Mouse (Mus musculus) hindbrain, postnatal 0 days (tissue): Measurements from ENCODE around the gene Zfp691. TPM values are rescaled to one million over a fixed set of nuclear protein-coding genes. Genes with fewer than 3 reads are reported as not detected.

Experiments
- ATAC-seq: fragments of 200-750 bp; cut with Nextera tagmentation; 2 replicates; pipeline ENCODE4 v1.8.0; 2017; ENCODE audit warnings: mild to moderate bottlenecking, moderate TSS enrichment, moderate library complexity
- DNase-seq: peaks from one replicate; pipeline ENCODE4 v3.0.0-alpha.2; 2015; ENCODE audit warnings: low spot score
- H3K27ac ChIP-seq: fragments of 300-500 bp; sonication (generic); 2 replicates; pipeline ENCODE4 v1.5.1; 2014; ENCODE audit warnings: mild to moderate bottlenecking
- H3K27me3 ChIP-seq: fragments of 300-500 bp; sonication (generic); 2 replicates; pipeline ENCODE4 v1.6.1; 2014; ENCODE audit warnings: low read length, mixed read lengths; ENCODE audit not compliant: insufficient read depth
- H3K36me3 ChIP-seq: fragments of 300-500 bp; sonication (generic); 2 replicates; pipeline ENCODE4 v1.6.1; 2014; ENCODE audit warnings: low read length, mixed read lengths; ENCODE audit not compliant: insufficient read depth
- H3K4me1 ChIP-seq: fragments of 300-500 bp; sonication (generic); 2 replicates; pipeline ENCODE4 v1.6.1; 2014; ENCODE audit warnings: antibody characterized with exemption, low read length, mixed read lengths; ENCODE audit not compliant: insufficient read depth
- H3K4me2 ChIP-seq: fragments of 300-500 bp; sonication (generic); 2 replicates; pipeline ENCODE4 v1.6.1; 2014; ENCODE audit warnings: low read depth, mild to moderate bottlenecking, low read length, moderate library complexity, mixed read lengths
- H3K4me3 ChIP-seq: fragments of 300-500 bp; sonication (generic); 2 replicates; pipeline ENCODE4 v1.5.1; 2014; ENCODE audit warnings: low read length
- H3K9ac ChIP-seq: fragments of 300-500 bp; sonication (generic); replicated peaks from 2 replicates; pipeline ENCODE4 v1.6.1; 2014; ENCODE audit warnings: mild to moderate bottlenecking, low read length, moderate library complexity, mixed read lengths
- H3K9me3 ChIP-seq: fragments of 300-500 bp; sonication (generic); 2 replicates; pipeline ENCODE4 v1.6.1; 2016; ENCODE audit warnings: low read length, mixed read lengths
- CTCF ChIP-seq: IDR thresholded peaks from 2 replicates; pipeline ENCODE4 v1.5.1; 2016; ENCODE audit warnings: antibody characterized with exemption, control low read depth, low read depth
- WGBS: fragments of 180-500 bp; shearing (Covaris S2); extraction: QIAGEN DNeasy Blood & Tissue Kit; methylation state at CpG from one replicate; pipeline ENCODE4 v1.1.7; 2014; 5-methylcytosine and 5-hydroxymethylcytosine counted together
- polyA plus RNA-seq: library from polyadenylated mRNA; unstranded; fragments of >200 nt; fragmentation: Nextera tagmentation; extraction: Ambion mirVana; gene quantifications from 2 replicates; pipeline ENCODE4 v1.2.1, GENCODE M21; 2015
- total RNA-seq: library from RNA; depleted of rRNA; stranded (reverse); fragments of >200 nt; gene quantifications from 2 replicates; pipeline ENCODE4 v1.2.3, GENCODE M21; 2014

Zfp691 gene
- total and polyA plus RNA-seq, 2 experiments from 2014 or later = 3.6 to 198 TPM

GRCm38 (mm10) chr4:119177702-119178101 is 3.7 kb upstream of the Zfp691 start:
- WGBS = 73% methylated on average over 5 of the region's 5 CpGs
- ATAC-seq = no peak
- DNase-seq = no peak

GRCm38 (mm10) chr4:119172919-119173650 is 910 bp downstream of the Zfp691 start:
- H3K36me3 ChIP-seq = 0 out of 2 replicates have a peak, but pooled peaks cover 5% of the 10 kb centered on the region
- 34% methylated on average over 18 of the region's 18 CpGs for WGBS
- no peaks in the 10 kb centered on the region for H3K27me3 ChIP-seq
- H3K4me3 ChIP-seq = peak overlapping the region; percentile 79
- no peak for ATAC-seq
- peak overlapping the region; percentile 75 for H3K9ac ChIP-seq
- no peaks in the 10 kb centered on the region for H3K9me3 ChIP-seq
- no peak for TF ChIP-seq CTCF
- peaks cover 9% of the 10 kb centered on the region for H3K4me1 ChIP-seq
- peak overlapping the region; percentile 68; the same call in 1 of the 2 replicates for H3K27ac ChIP-seq
- no peak for DNase-seq
- H3K4me2 ChIP-seq = peak overlapping the region; percentile 95

More at GRCm38 (mm10) chr4:119177702-119178101, 3.7 kb upstream of the Zfp691 start:
- peaks cover 8% of the 10 kb centered on the region for H3K4me1 ChIP-seq
- H3K36me3 ChIP-seq = no peaks in the 10 kb centered on the region
- H3K27ac ChIP-seq = no peak overlapping the region
- no peak for TF ChIP-seq CTCF
- no peak overlapping the region for H3K4me3 ChIP-seq
- no peak overlapping the region for H3K9ac ChIP-seq
- no peaks in the 10 kb centered on the region for H3K9me3 ChIP-seq
- no peak overlapping the region for H3K4me2 ChIP-seq
- H3K27me3 ChIP-seq = no peaks in the 10 kb centered on the region

DNA sequence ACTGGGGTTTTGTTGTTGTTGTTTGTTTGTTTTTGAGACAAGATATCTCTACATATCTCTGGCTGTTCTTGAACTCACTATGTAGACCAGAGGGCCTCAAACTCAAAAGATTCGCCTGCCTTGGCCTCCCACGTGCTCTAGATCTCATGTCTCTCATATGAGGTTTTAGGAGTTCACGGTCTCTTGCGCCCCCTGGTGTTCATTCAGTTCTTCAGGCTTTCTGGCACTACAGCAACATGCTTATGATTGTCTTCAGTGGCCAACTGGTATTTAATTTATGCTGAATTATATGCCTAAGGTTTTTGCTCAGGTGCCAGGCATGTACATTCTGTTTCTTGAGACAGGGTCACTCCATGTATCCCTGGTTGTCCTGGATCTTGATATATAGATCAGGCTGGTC is 6.3 kb downstream of the Zfp691 start:
- peak; percentile 57; the same call in 1 of the 2 replicates for ATAC-seq
- H3K9ac ChIP-seq = no peak overlapping the region
- TF ChIP-seq CTCF = peak; percentile 89
- DNase-seq = peak; percentile 93
- H3K36me3 ChIP-seq = 0 out of 2 replicates have a peak, but pooled peaks cover 5% of the 10 kb centered on the region
- 3% methylated on average over 4 of the region's 4 CpGs for WGBS
- no peaks in the 10 kb centered on the region for H3K9me3 ChIP-seq
- H3K27ac ChIP-seq = no peak overlapping the region
- H3K4me1 ChIP-seq = peaks cover under 1% of the 10 kb centered on the region
- no peak overlapping the region for H3K4me2 ChIP-seq
- H3K27me3 ChIP-seq = no peaks in the 10 kb centered on the region
- H3K4me3 ChIP-seq = no peak overlapping the region

GRCm38 (mm10) chr4:119167068-119167467 is 6.9 kb downstream of the Zfp691 start:
- Histone ChIP-seq H3K9ac (no peak overlapping the region), H3K9me3 (no peaks in the 10 kb centered on the region), H3K4me1 (no peaks in the 10 kb centered on the region), H3K36me3 (0 out of 2 replicates have a peak, but pooled peaks cover 5% of the 10 kb centered on the region), H3K27ac (no peak overlapping the region), H3K4me2 (no peak overlapping the region), H3K4me3 (no peak overlapping the region), H3K27me3 (no peaks in the 10 kb centered on the region)
- DNase-seq (no peak), ATAC-seq (no peak)
- 92% methylated on average over 4 of the region's 4 CpGs for WGBS
- TF ChIP-seq CTCF = no peak

DNA sequence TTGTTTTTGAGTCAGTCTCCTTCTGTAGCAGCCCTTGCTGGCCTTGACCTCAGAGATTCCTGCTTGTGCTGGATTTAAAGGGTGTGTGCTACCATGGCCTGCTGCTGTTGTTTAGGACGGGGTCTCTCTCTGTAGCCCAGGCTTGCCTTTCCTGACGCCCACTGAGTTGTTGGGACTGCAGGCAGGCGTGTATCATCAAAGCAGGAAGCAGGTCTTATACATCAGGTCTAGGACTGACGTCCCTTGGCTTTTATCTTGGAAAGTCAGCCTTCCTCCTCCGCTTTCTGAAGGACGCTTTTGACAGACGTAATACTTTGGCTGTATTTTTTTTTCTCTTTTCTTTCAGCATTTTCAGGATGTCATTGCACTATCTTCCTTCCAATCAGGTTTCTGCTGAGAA is 8.1 kb downstream of the Zfp691 start:
- H3K4me3 ChIP-seq = no peak overlapping the region
- no peak for DNase-seq
- H3K27ac ChIP-seq = no peak overlapping the region
- ATAC-seq = no peak
- no peaks in the 10 kb centered on the region for H3K27me3 ChIP-seq
- no peaks in the 10 kb centered on the region for H3K4me1 ChIP-seq
- H3K4me2 ChIP-seq = no peak overlapping the region
- H3K9ac ChIP-seq = no peak overlapping the region
- no peaks in the 10 kb centered on the region for H3K9me3 ChIP-seq
- no peak for TF ChIP-seq CTCF
- H3K36me3 ChIP-seq = 0 out of 2 replicates have a peak, but pooled peaks cover 5% of the 10 kb centered on the region
- 78% methylated on average over 7 of the region's 7 CpGs for WGBS

GRCm38 (mm10) chr4:119162990-119163389 is 11.0 kb downstream of the Zfp691 start:
- Histone ChIP-seq H3K27me3 (no peaks in the 10 kb centered on the region), H3K4me1 (no peaks in the 10 kb centered on the region), H3K4me2 (no peak overlapping the region), H3K36me3 (no peaks in the 10 kb centered on the region), H3K9ac (no peak overlapping the region), H3K9me3 (no peaks in the 10 kb centered on the region), H3K27ac (no peak overlapping the region), H3K4me3 (no peak overlapping the region)
- ATAC-seq = no peak
- 0 out of 2 replicates have a peak, but pooled peaks have one; percentile 10 for TF ChIP-seq CTCF
- DNase-seq = no peak
- WGBS = 81% methylated on average over 4 of the region's 4 CpGs

GRCm38 (mm10) chr4:119161358-119161757 is 12.6 kb downstream of the Zfp691 start:
- no peak overlapping the region for H3K9ac ChIP-seq
- TF ChIP-seq CTCF = no peak
- H3K9me3 ChIP-seq = no peaks in the 10 kb centered on the region
- ATAC-seq (no peak), DNase-seq (no peak)
- H3K36me3 ChIP-seq = no peaks in the 10 kb centered on the region
- no peak overlapping the region for H3K4me3 ChIP-seq
- no peak overlapping the region for H3K27ac ChIP-seq
- H3K4me2 ChIP-seq = no peak overlapping the region
- WGBS = 80% methylated on average over 3 of the region's 3 CpGs
- no peaks in the 10 kb centered on the region for H3K27me3 ChIP-seq
- no peaks in the 10 kb centered on the region for H3K4me1 ChIP-seq
